In the genomic region with DNA sequence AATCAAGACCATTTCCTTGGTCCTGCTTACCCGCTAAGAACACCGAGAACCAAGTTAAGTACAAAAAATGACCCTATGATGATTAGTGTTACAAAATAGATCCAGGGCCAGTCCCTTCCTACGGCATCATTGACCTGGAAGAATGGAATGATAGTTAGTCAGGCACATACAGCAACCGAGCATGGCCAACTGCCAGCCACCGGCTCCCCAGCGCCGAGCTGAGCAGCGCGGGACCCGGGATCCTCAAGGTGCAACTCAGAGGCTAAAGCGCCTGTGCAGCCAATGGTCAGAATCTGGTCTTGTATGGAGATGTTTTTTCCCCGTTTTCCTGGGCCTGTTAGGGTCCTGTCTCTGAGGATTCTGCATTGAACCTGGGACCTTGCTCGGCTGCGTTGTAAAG, we compare ENCODE assay signal across 15 mouse cellular contexts.
DNase-seq lines count a peak whose midpoint lies in the region.
"Had no signal": no experiment of that assay in that cellular context is flagged by ENCODE, and none has a peak within 500 bp of the region (broad histone marks: within the 10 kb centered on the region; RNA-seq: fewer than 3 reads in every experiment).

No protein-coding gene starts in this region.

- DNase-seq in adrenal gland, adult (ENCODE audit: inconsistent age in 2 of 2, low spot score in 1 of 2): peak; percentile 40 to 52
- no peak for DNase-seq in adrenal gland, adult 8-10 months
- peak; percentile 24 to 42 for DNase-seq in adrenal gland, postnatal 36 days
- no peak for DNase-seq in adrenal gland, postnatal 10 days
- peak; percentile 54 for DNase-seq in kidney, adult 9 months
- DNase-seq in kidney, adult 18-20 months: no peak
- DNase-seq in testis, postnatal 10 days (ENCODE audit: low spot score): peak; percentile 57
- DNase-seq in testis, postnatal 14 days (ENCODE audit: low spot score): no peak
- DNase-seq: cerebellum, adult 11 months; cerebellum, adult 18-20 months; cerebellum, adult 8-10 months; cerebellum, adult 9-11 months; cerebellum, postnatal 14 days; cerebellum, postnatal 36 days; embryo, embryonic 11 days had no signal

Comparison
In these comparisons a context has a peak if more than half of its experiments do, and no peak if none do; other contexts are left out.
1. DNase-seq: peak in adrenal gland, adult (2 of 2), adrenal gland, postnatal 36 days (2 of 2), kidney, adult 9 months (single experiment) and testis, postnatal 10 days (single experiment); none in adrenal gland, adult 8-10 months (single experiment), adrenal gland, postnatal 10 days (single experiment), kidney, adult 18-20 months (single experiment) and testis, postnatal 14 days (single experiment).